Mouse (Mus musculus): Measurements from ENCODE around the gene Npas2.
A peak's percentile ranks its signal among the peaks of the same experiment; 100 is the strongest.

Npas2 gene

DNA sequence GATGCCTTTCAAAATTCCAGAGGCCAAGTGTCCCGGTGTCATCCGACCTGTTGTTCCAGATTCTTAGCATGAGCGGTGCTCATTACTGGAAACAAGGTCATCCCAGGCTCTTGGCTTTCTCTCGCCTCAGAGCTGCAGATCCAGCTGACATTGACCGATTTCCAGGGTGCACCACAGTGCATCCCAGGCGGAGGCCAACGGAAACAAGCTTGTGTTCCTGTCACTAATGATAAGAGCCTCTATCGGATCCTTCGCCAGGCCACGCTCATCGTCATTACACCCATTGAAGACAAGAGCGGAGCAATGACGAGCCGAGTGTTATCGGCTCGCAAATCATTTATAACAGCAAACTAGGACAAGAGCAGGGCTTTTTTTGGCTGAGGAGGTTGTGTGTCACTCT is 91.3 kb downstream of the Npas2 start:
- peak; percentile 3 for DNase-seq (ENCODE audit: low spot score)

- no peak for DNase-seq (ENCODE audit: low spot score)
These were observed 93.5 kb downstream of the Npas2 start for GRCm38 (mm10) chr1:39287076-39287475.

DNA sequence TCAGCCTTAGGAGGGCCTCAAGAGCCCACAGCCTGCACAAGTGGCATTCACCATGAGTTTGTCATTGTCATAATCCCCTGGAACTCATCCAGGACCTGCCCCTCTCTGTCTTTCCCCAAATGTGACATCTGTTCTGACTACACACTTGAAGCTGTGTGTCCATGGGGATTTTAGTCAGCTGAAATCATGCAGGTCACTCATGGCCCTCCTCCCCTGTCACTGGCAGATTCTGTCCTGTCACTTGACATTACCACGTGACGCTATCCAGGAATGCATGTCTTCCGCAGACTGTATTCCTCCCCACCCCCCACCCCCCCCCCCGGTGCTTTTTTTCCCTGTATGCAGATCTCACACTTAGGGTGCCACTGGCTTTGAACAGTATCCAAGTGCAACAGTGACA is 94.3 kb downstream of the Npas2 start:
- DNase-seq (ENCODE audit: low spot score), result no peak

GRCm38 (mm10) chr1:39288425-39288824 is 94.9 kb downstream of the Npas2 start:
- DNase-seq (ENCODE audit: low spot score), result peak; percentile 16

DNA sequence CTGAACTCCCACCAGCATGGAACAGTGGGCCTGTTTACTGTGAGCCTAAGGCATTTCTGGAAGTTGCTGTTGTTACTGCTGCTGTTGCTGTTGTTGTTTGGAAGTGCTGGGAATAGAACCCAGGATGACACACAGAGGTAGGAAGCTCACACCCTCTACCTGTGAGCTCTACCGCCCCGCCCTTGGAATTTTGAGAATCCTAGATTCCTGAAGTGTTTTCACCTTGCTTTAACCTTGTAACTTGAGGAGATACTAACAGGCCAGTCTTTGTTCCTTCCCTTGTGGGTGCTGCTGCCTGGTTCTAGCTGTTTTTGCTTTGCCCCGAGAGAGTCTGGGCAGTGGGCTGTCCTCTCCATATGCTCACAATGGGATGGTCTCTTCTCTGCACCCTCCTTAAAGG is 98.5 kb downstream of the Npas2 start:
- DNase-seq (ENCODE audit: low spot score), result no peak

DNA sequence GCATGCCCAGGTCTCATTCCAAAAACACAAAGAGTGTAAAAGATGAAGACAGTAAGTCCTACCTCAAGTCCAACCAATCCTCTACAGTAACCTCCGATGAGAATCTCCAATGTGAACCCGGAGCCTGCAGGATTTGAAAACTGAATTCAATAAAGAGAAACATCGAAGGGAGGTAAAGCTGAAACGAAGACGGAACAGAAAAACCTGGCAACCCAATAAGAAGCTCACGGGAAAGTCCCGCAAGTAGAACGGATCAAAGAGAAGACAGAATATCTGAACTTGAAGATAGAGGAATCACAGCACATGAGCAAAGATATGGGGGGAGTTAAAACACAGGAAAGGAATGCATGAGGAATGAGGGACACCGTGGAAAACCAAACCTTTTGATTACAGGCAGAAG is 104.8 kb downstream of the Npas2 start:
- no peak for DNase-seq (ENCODE audit: low spot score)

- no peak for DNase-seq (ENCODE audit: low spot score)
These were observed 106.7 kb downstream of the Npas2 start for GRCm38 (mm10) chr1:39300243-39300642.

DNA sequence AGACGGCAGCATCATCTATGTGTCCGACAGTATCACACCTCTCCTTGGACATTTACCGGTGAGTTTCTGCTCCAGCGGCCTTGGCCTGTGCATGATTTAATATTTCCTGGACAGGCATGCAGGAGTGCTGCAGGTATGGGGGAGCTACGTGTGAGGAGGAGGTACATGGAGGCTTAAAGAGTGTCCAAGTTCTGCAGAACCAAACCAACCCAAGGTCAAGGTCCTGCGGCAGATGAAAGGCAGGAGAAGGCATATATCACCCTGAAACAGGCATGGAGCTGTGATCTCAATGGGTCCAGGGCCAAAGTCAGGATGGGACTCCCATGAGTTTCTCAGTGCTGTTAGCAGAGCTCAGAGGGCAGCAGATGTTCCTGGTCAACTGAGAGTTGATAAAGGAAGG is 107.1 kb downstream of the Npas2 start:
- DNase-seq (ENCODE audit: low spot score), result no peak

DNA sequence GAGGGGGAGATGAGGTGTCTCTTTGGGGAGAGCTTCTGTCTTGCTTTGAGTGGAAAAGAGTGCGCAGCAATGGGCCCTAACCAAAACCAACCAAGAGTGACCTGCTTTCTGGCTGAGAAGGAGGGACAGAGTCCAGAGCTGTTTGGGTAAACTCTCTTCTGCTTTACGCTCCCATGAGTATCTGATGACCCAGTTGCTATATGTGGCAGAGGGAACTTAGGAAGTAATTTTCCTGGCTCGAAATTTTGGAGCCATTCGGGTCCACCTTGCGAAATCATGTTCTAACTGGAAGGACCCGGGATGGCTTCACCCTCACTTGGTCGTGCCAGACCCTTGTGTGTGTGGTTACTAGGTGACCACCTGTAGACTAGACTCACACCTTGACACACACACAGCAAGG is 108.7 kb downstream of the Npas2 start:
- no peak for DNase-seq (ENCODE audit: low spot score)

GRCm38 (mm10) chr1:39303054-39303649 is 109.6 kb downstream of the Npas2 start:
- DNase-seq (ENCODE audit: low spot score), result no peak

DNA sequence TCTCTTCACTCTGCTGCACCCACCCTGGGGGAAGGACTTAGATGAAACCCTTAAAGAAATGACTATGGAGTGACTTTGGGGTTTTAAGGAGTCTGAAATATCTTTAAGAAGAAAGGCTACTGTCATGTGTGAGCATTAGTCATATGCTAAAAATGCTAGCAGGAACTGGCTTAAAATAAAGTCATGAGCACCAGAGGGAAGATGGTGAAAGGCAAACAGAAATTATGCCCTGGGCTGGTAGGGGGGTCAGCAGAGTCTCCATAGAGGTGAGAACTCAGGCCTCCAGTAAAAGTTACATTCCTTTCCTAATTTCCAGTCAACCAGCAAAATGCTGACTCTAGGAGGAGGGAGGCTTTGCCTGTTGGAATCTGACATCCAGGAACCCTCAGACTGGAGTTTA is 113.8 kb downstream of the Npas2 start:
- no peak for DNase-seq (ENCODE audit: low spot score)

- no peak for DNase-seq (ENCODE audit: low spot score)
These were observed 114.4 kb downstream of the Npas2 start for GRCm38 (mm10) chr1:39307971-39308370.

- DNase-seq (ENCODE audit: low spot score), result no peak
These were observed 116.0 kb downstream of the Npas2 start for GRCm38 (mm10) chr1:39309548-39309947.

GRCm38 (mm10) chr1:39312345-39312967 is 118.9 kb downstream of the Npas2 start:
- no peak for DNase-seq (ENCODE audit: low spot score)

- DNase-seq (ENCODE audit: low spot score), result peak; percentile 28
These were observed 120.1 kb downstream of the Npas2 start for GRCm38 (mm10) chr1:39313352-39314245.

DNA sequence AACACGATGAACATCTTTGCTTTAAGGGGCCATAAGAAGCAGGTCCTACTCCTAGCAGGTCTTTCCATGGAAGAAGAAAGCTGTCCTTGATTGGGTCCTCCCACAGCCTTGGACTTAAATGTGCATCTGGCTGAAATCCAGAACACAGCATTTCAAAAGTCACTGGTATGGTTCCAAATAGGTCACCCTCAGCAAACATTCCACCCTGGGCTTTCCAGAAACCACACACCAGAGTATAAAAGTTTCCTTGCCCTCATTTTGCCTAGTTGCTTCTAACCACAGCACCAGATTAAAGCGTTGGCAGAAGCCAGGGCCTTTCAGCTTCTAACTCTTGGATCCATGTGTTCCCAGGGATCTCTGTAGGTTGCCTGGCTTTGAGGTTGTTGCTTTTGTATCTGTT is 124.4 kb downstream of the Npas2 start:
- peak; percentile 51 for DNase-seq (ENCODE audit: low spot score)

DNA sequence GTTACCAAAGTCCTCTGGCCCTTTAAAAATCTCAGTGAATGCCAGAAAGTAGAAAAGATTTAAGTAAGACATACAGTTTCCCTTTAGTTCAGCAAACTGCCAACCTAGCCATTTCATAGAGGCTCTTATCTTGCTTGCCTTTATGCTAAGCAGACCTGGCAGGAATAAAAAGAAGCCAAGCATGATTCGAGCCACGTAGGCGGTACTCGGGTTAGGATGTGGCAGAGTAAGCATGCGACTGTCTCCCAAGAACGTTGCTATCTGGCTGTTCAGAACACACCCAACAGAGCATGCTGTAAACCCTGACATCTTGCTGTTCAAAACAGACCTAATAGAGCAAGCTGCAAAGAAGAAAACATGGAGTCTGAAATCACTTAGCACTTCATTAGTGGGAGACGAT is 125.3 kb downstream of the Npas2 start:
- DNase-seq (ENCODE audit: low spot score), result no peak

GRCm38 (mm10) chr1:39321954-39322353 is 128.4 kb downstream of the Npas2 start:
- DNase-seq (ENCODE audit: low spot score), result no peak

DNA sequence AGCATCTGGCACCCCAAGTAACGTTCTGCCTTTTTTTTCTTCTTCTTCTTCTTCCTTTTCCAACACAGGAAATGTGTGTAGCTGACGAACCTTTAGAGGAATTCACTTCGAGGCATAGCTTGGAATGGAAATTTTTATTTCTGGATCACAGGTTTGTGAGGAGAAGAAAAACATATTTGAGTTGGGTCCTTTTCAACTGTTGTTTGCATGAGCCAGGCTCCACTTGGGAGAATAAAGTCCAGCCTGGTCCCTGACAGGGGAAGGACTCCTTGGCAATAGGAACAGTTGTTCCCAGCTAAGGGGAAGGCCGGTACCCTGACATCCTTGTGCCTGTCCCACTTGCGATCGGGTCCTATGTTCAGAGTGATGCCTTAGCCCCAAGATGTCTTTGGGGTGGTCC is 131.7 kb downstream of the Npas2 start:
- no peak for DNase-seq (ENCODE audit: low spot score)

DNA sequence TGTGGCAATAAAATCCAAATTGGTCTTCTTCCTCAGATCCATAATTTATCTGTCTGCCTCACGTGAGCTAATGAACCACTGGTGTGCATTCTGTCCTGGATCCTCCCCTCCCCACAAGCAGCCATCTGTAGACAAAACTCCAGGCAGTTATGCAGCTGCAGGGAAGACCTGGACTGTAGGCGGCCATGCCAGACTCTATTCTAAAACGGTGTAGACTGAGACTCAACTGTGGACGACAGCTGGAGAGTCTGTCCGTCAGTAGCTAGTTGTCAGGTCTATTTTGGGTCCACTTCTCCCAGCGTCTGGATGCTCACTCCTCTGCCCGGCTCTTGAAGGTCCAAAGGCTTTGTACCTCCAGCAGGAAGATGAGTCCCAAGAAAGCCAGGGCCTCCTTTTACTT is 134.0 kb downstream of the Npas2 start:
- DNase-seq (ENCODE audit: low spot score), result no peak

- no peak for DNase-seq (ENCODE audit: low spot score)
These were observed 137.5 kb downstream of the Npas2 start for GRCm38 (mm10) chr1:39330857-39331594.

DNA sequence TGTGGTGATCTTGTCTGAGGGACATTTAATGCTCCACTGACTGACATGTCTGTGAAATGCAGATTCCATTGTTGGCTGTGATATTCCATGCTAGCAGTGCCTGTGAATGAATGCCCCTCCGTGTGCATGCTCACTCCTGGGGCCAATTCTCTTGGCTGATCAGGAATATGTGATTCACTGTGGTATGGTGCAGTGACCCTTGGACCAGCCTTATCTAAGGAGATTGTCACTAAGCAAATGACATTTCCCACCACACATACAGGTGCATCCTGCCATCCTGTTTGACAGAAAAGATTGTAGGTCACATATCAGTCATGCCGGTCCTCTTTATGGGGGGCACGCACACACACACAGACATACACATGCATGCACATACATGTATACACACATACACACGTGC is 138.9 kb downstream of the Npas2 start:
- no peak for DNase-seq (ENCODE audit: low spot score)
